Comparison of ENCODE assay signal across 8 mouse cellular contexts in the genomic region with DNA sequence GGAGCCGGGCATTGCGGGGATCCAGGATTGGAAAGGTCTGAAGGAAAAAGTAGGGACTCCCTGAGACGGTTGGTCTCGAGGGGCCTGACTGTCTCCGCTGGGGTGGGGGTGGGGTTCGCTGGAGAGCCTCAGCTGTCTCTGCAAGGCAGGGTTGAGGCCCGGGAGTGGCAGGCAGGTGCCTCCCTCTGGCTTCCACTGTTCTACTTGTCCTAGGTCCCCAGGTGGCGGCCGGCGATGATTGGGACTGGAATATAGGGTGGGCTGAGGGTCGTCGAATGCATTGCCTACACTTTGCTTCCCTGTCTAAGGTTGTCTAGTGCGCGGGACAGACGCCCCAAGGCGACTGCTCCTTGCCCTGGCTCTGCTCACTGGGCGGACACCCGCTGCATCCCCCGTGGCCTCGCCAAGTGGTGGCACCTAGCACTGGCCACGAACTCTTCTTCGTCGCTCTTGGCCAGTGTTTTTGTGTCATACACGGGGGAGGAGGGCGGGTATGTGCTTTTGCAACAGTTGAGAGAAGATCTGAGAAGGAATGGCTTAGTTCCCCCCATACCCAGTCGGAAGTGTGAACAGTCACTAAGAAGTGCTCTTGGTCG. TPM values are rescaled to one million over a fixed set of nuclear protein-coding genes. Genes with fewer than 3 reads are reported as not detected.
A peak's percentile ranks its signal among the peaks of the same experiment; 100 is the strongest.
DNase-seq lines count a peak whose midpoint lies in the region; ATAC-seq and TF ChIP-seq lines count a peak whose summit lies in the region.

No protein-coding gene starts in this region.

- no peaks in the 10 kb centered on the region for H3K4me1 ChIP-seq in cerebellum, adult 2 months (ENCODE audit: control insufficient read depth, insufficient read depth, low read length)
- 0 out of 2 replicates have a peak, but pooled peaks cover 2% of the 10 kb centered on the region for H3K4me1 ChIP-seq in thymus, adult 2 months (replicated peaks; ENCODE audit: control insufficient read depth, insufficient read depth, low read length)
- H3K4me1 ChIP-seq in forebrain, embryonic 15.5 days, result no peaks in the 10 kb centered on the region
- no peaks in the 10 kb centered on the region for H3K4me1 ChIP-seq in limb, embryonic 10.5 days
- no peaks in the 10 kb centered on the region for H3K4me1 ChIP-seq in midbrain, embryonic 12.5 days
- H3K4me1 ChIP-seq in stomach, embryonic 14.5 days (ENCODE audit: control insufficient read depth, insufficient read depth, low read length), result no peaks in the 10 kb centered on the region

- peak overlapping the region; percentile 73 for H3K4me2 ChIP-seq in forebrain, embryonic 15.5 days (replicated peaks)
- peak overlapping the region; percentile 63 for H3K4me2 ChIP-seq in midbrain, embryonic 12.5 days (replicated peaks)
- H3K4me2 ChIP-seq in stomach, embryonic 14.5 days (replicated peaks; ENCODE audit: low read depth, low read length), result peak overlapping the region; percentile 56

- no peak overlapping the region for H3K27ac ChIP-seq in cerebellum, adult 2 months (ENCODE audit: insufficient read depth, low read length)
- H3K27ac ChIP-seq in thymus, adult 2 months (ENCODE audit: control insufficient read depth, insufficient read depth, low read length), result no peak overlapping the region
- H3K27ac ChIP-seq in forebrain, embryonic 15.5 days (replicated peaks), result no peak overlapping the region
- H3K27ac ChIP-seq in limb, embryonic 10.5 days, result no peak overlapping the region
- no peak overlapping the region for H3K27ac ChIP-seq in midbrain, embryonic 12.5 days (replicated peaks)
- no peak overlapping the region for H3K27ac ChIP-seq in stomach, embryonic 14.5 days (ENCODE audit: low read length)

- H3K27me3 ChIP-seq in cerebellum, adult 2 months (ENCODE audit: control insufficient read depth, insufficient read depth, low read length), result no peaks in the 10 kb centered on the region
- H3K27me3 ChIP-seq in thymus, adult 2 months (ENCODE audit: control insufficient read depth, insufficient read depth, low read length), result no peaks in the 10 kb centered on the region
- no peaks in the 10 kb centered on the region for H3K27me3 ChIP-seq in forebrain, embryonic 15.5 days
- peaks cover 45% of the 10 kb centered on the region for H3K27me3 ChIP-seq in limb, embryonic 10.5 days (ENCODE audit: low read depth, poor library complexity, severe bottlenecking)
- no peaks in the 10 kb centered on the region for H3K27me3 ChIP-seq in midbrain, embryonic 12.5 days
- no peaks in the 10 kb centered on the region for H3K27me3 ChIP-seq in stomach, embryonic 14.5 days (ENCODE audit: control insufficient read depth, insufficient read depth, low read length)

- WGBS in cerebellum, adult 2 months, result 6% methylated on average over 27 of the region's 27 CpGs
- WGBS in thymus, adult 2 months, result 1% methylated on average over 26 of the region's 27 CpGs
- 23% methylated on average over 26 of the region's 27 CpGs for WGBS in forebrain, embryonic 15.5 days
- WGBS in limb, embryonic 10.5 days, result 15% methylated on average over 25 of the region's 27 CpGs
- 19% methylated on average over 27 of the region's 27 CpGs for WGBS in midbrain, embryonic 12.5 days
- 24% methylated on average over 26 of the region's 27 CpGs for WGBS in stomach, embryonic 14.5 days

- DNase-seq in cerebellum, adult 2 months, result peak in 1 of 2 experiments; percentile 38
- DNase-seq in cerebellum, postnatal 10 days, result no peak
- DNase-seq in thymus, adult 2 months, result no peak
- DNase-seq in thymus, postnatal 14 days, result no peak
- DNase-seq in limb, embryonic 10.5 days (ENCODE audit: low spot score), result no peak

- H3K4me3 ChIP-seq in cerebellum, adult 2 months (replicated peaks; ENCODE audit: insufficient read depth, low read depth, low read length), result peak overlapping the region; percentile 61
- H3K4me3 ChIP-seq in thymus, adult 2 months (ENCODE audit: control insufficient read depth, insufficient read depth, low read length), result peak overlapping the region; percentile 88
- peak overlapping the region; percentile 50 for H3K4me3 ChIP-seq in forebrain, embryonic 15.5 days
- H3K4me3 ChIP-seq in limb, embryonic 10.5 days, result peak overlapping the region; percentile 57
- H3K4me3 ChIP-seq in midbrain, embryonic 12.5 days, result peak overlapping the region; percentile 50
- peak overlapping the region; percentile 44 for H3K4me3 ChIP-seq in stomach, embryonic 14.5 days (ENCODE audit: low read depth, low read length)

- no peak for TF ChIP-seq CTCF in cerebellum, adult 2 months (IDR thresholded peaks at IDR 0.05; ENCODE audit: borderline replicate concordance, insufficient read depth, low read depth, low read length)
- TF ChIP-seq CTCF in thymus, adult 2 months (IDR thresholded peaks at IDR 0.05; ENCODE audit: borderline replicate concordance, control insufficient read depth, extremely low read depth, insufficient read depth, low read length, poor library complexity), result no peak

- no peak for TF ChIP-seq POLR2A in cerebellum, adult 2 months (IDR thresholded peaks at IDR 0.05; ENCODE audit: borderline replicate concordance, insufficient read depth, low read length)
- no peak for TF ChIP-seq POLR2A in thymus, adult 2 months (IDR thresholded peaks at IDR 0.05; ENCODE audit: control insufficient read depth, extremely low read depth, insufficient read depth, low read length, poor library complexity)

- H3K9ac ChIP-seq in forebrain, embryonic 15.5 days (replicated peaks), result peak overlapping the region; percentile 42
- H3K9ac ChIP-seq in midbrain, embryonic 12.5 days (replicated peaks), result peak overlapping the region; percentile 49
- no peak overlapping the region; the same call in 1 of the 2 replicates for H3K9ac ChIP-seq in stomach, embryonic 14.5 days (replicated peaks; ENCODE audit: low read depth, low read length)

- no peaks in the 10 kb centered on the region for H3K36me3 ChIP-seq in thymus, adult 2 months (ENCODE audit: control insufficient read depth, insufficient read depth, low read length)
- H3K36me3 ChIP-seq in forebrain, embryonic 15.5 days, result no peaks in the 10 kb centered on the region
- H3K36me3 ChIP-seq in limb, embryonic 10.5 days, result no peaks in the 10 kb centered on the region
- no peaks in the 10 kb centered on the region for H3K36me3 ChIP-seq in midbrain, embryonic 12.5 days
- no peaks in the 10 kb centered on the region for H3K36me3 ChIP-seq in stomach, embryonic 14.5 days (ENCODE audit: control insufficient read depth, insufficient read depth, low read length)

- H3K9me3 ChIP-seq in forebrain, embryonic 15.5 days, result no peaks in the 10 kb centered on the region
- no peaks in the 10 kb centered on the region for H3K9me3 ChIP-seq in limb, embryonic 10.5 days (replicated peaks)
- no peaks in the 10 kb centered on the region for H3K9me3 ChIP-seq in midbrain, embryonic 12.5 days
- H3K9me3 ChIP-seq in stomach, embryonic 14.5 days (ENCODE audit: control insufficient read depth, low read depth, low read length), result no peaks in the 10 kb centered on the region

- peak; percentile 87 for ATAC-seq in forebrain, embryonic 15.5 days (replicated peaks)
- peak; percentile 84 for ATAC-seq in midbrain, embryonic 12.5 days (ENCODE audit: low FRiP score, low read depth)
- ATAC-seq in stomach, embryonic 14.5 days (ENCODE audit: insufficient number of reproducible peaks, insufficient read depth, low FRiP score, low read depth), result peak; percentile 73; the same call in 1 of the 2 replicates

RNA-seq across cellular contexts. Expression of a gene that starts 4.6 kb away (rescaled TPM):
- polyA plus RNA-seq in cerebellum, adult 2 months (2012; rRNA removed), result 10.0 and 10.9 TPM in 2 replicates
- polyA plus RNA-seq in thymus, adult 2 months (2012; rRNA removed), result 1.9 and 2.4 TPM in 2 replicates
- 4.4 and 5.4 TPM in 2 replicates for polyA plus RNA-seq in forebrain, embryonic 15.5 days (2015; fragmentation: Nextera tagmentation; extraction: Ambion mirVana)
- polyA plus RNA-seq in limb, embryonic 10.5 days (2016; fragmentation: Nextera tagmentation; extraction: Ambion mirVana), result 1.4 and 2.3 TPM in 2 replicates
- polyA plus RNA-seq in midbrain, embryonic 12.5 days (2016; fragmentation: Nextera tagmentation; extraction: Ambion mirVana), result 4.8 and 5.2 TPM in 2 replicates
- 4.9 and 6.0 TPM in 2 replicates for polyA plus RNA-seq in stomach, embryonic 14.5 days (2014; fragmentation: Nextera tagmentation; extraction: Ambion mirVana)
